Mouse (Mus musculus) adrenal gland, postnatal 10 days (tissue): ENCODE results near the gene Ap4s1. TPM values are rescaled to one million over a fixed set of nuclear protein-coding genes. Genes with fewer than 3 reads are reported as not detected.

ENCODE experiments used
- DNase-seq: peaks from one replicate; pipeline ENCODE4 v3.0.0; 2021; ENCODE audit warnings: mixed read lengths
- total RNA-seq, 2 experiments: library from RNA; stranded (reverse); gene quantifications; 2 replicates each; pipeline ENCODE4 v1.2.3; 2021

Ap4s1 gene
- total RNA-seq, 2 experiments from 2014 or later, result 20.6 to 26.4 TPM

DNA sequence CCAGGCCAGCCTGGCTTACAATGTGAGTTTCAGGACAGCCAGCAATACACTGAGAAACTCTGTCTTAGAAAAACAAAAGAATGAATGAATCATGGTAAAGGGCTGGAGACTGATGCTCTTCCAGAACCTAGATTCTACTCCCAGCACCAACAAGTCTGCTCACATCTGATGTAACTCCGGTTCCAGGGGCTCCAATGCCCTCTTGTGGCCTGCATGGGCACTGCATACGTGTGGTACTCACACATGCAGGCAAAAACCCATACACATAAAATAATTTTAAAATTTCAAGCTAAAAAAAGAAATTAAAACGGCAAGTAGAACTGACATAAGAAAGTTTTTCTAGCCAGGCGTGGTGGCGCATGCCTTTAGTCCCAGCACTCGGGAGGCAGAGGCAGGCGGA lies 94.0 kb downstream of the Ap4s1 start:
- peak; percentile 18 for DNase-seq

Other genes with a start within 250 kb of the Ap4s1 start
- gene Coch, start 97.7 kb upstream of the Ap4s1 start, total RNA-seq, result 1 to 10 TPM in 1 of 2 experiments, under 1 TPM in 1; 0.33 to 2.1 TPM
- 10 to 100 TPM; 74.4 to 83.2 TPM for gene Strn3, start 864 bp downstream of the Ap4s1 start, total RNA-seq
- gene Hectd1, start 138.5 kb downstream of the Ap4s1 start, total RNA-seq, result 10 to 100 TPM; 80.1 to 89.3 TPM